Mouse (Mus musculus): ENCODE data around the gene Kcnh8.

The Kcnh8 gene

DNA sequence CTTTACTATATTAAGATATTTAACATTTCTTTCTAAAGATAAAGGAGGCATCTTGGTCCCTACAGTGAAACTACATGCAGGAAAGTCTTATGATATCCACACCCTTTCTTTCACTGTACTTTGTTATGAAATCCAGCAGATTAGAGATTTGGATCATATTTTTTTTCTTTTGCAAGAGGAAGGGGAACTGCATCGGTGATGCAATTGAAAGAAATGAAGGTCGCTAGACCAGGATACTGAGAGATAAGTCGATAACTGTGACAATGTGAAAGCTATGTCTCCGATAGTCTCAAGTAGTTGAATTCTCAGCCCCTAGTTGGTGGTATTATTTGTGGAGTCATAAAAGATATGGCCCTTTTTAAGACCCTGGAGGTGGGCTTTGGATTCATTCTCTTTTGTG is 227.2 kb downstream of the Kcnh8 start:
- DNase-seq (ENCODE audit: low spot score in 2 of 2) = no peak

DNA sequence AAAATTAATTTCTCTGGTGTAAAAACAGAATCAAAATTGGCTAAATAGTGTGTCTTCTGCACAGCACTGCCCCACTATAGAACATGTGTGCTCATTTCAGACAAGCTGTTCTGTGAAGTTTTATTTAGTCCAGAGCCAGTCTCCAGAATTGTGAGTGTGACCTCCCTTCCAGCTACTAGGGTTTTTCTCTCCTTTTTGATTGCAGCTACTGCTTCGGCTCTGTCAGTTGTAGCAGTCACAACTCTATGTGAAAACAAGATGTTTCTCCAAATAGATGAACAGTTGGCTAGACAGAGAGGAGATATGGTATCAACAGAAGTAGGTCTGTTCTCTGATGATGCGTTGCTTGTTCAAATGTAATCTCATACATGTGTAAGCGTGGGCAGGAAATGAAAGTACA is 270.7 kb downstream of the Kcnh8 start:
- peak; percentile 18 to 24 for DNase-seq (ENCODE audit: low spot score in 2 of 2)

DNA sequence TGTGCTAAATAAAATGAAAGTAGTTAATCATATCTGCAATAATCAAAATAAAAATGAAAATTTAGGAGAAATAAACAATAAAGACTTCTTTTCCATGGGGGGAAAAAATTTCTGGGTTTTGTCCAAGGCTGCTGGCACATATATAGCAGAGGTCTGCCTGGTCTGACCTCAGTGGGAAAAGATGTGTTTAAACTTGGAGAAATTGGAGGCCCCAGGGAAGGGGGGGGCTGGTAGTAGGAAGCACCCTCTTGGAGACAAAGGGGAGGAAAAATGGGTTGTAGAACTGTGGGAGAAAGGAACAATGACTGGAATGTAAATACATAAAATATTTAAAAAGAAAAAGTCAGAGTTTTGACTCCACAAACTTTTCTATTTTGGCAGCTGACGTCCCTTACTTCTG is 276.5 kb downstream of the Kcnh8 start:
- no peak for DNase-seq (ENCODE audit: low spot score in 2 of 2)

DNA sequence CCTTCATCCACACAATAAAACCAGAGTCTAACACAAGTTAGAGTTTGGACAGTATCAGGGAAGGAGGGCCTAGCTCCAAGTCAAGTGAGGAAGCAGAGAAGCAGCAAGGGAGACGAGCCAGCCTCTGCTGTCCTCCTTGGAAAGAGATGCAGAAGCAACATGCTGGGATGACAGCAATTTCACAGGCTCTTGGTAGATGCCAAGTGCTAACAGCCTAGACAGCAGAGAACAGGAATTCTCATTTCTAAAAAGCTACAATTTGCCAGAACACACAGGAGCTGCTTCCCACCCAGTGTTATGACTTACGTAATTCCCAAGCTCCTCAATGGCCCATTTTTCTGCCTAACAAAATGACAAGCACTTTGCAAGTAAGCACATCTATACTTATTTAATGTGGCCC is 277.5 kb downstream of the Kcnh8 start:
- DNase-seq (ENCODE audit: low spot score in 2 of 2) = peak; percentile 42 to 53

DNA sequence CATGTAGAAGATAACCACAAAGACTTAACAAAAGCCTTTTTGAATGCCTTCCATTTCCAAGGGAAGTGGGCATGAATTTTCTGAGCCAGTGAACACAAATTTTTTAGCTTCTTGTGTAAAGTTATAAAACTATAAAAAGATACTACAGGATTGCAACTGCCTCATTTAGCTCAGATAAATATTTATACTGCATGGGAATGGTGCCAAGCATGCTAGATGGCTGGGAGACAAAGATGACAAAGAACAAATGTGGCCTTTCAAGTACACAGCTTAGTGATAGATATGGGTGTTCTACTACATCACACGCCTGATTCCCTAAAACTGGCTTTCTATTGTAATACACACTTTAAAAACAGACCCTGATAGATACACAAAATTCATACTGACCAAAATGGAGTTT is 282.7 kb downstream of the Kcnh8 start:
- no peak for DNase-seq (ENCODE audit: low spot score in 2 of 2)

DNA sequence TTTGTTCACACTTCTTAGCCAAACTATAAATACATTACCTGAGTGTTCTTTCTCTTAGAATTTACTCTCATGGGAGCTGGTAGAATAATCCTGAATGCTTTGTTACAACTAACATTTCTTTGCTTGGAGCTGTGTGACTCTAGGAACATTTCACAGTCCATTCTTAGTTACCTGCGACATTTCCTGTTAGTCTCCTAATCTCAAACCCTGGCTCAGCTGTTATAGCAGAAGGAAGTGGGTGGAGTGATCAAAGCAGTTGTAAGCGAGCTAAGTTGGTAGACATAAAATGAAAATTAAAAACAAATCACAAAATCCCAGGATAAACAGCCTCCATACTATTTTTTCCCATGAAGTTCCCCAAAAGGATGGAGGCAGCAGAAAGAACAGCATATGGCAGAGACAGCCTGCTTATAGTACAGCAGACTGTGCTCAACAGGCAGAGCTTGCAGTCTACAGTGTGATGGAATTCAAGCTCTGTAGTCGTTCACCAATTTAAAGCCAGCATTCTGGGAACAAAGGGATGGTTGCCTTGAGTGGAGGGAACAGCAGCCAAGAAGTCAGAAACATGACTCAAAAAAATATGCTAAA is 318.1 kb downstream of the Kcnh8 start:
- peak; percentile 18 to 38 for DNase-seq (ENCODE audit: low spot score in 2 of 2)

DNA sequence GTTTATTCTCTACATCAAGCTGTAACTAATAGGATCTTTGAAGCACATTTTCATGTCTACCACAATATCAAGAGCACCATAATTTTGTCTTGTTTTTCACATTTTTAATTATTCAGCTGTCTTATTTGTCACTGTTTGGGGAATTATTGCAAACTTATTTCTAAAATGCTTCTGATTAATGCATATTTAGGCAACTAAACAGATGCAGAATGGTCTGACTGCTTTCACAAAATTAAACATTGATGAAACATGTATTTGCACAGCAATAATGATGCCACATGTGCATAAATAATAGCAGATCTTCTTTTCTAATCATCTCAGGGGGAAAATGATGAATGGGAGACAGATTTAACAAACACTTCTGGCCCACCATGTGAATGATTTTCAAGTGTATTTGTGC is 341.5 kb downstream of the Kcnh8 start:
- DNase-seq (ENCODE audit: low spot score in 2 of 2) = no peak

DNA sequence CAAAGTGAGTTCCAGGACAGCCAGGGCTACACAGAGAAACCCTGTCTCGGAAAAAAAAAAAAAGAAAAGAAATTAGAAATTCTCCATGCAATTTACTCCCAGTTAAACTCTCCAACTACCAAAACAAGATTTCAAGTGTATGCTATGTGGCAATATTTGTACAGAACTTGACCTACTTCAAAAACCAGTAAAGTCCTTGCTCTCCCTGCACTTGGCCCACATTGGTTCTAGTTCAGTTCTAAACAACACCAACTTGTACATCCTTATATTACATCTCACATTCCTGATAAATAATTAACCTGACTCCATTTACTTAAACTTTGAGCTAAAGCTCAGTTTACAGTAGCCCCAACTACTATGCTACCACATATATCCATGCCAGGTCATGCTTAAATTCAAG is 370.2 kb downstream of the Kcnh8 start:
- DNase-seq (ENCODE audit: low spot score in 2 of 2) = no peak

DNA sequence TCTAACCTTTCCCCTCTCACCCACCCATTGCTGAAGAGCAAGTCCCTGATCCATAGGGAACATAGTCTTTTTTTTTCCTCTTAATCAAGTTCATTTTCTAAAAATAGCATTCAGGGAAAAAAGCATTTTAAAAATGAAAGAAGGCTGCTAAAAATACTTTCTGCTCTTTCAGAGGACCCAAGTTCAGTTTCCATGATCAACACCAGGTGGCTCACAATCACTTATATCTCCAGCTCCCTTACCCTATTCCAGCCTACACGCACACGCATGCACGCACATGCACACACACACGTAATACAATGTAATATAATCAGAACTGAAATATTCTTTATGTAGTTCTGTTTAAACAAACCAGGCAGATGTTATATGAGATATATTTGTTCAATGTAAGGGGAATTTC is 378.4 kb downstream of the Kcnh8 start:
- DNase-seq (ENCODE audit: low spot score in 2 of 2) = no peak
